23 mouse cellular contexts compared by ENCODE assay signal in the genomic region with DNA sequence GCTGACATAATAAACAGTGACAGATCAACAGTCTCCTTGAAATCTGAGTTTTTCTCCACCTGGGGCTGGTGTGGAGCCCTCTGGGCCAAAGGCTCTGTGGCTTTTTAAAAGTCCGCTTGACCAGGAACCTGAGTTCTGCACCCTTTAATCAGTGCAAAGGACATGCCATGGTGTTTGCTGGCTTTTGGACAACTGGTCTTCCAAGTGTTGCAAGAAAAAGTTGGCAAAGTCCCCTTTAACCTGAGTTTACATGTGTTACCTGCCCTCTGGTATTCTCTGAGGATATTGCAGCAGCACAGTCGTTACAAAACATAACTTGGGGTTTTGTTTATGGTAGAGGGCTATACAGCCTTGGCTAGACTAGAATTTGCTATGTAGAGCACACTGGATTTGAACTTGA. TPM values are rescaled to one million over a fixed set of nuclear protein-coding genes. Genes with fewer than 3 reads are reported as not detected.
A peak's percentile ranks its signal among the peaks of the same experiment; 100 is the strongest.
DNase-seq lines count a peak whose midpoint lies in the region; ATAC-seq and TF ChIP-seq lines count a peak whose summit lies in the region.
"Had no signal": no experiment of that assay in that cellular context is flagged by ENCODE, and none has a peak within 500 bp of the region (broad histone marks: within the 10 kb centered on the region; RNA-seq: fewer than 3 reads in every experiment).

No protein-coding gene starts in this region.

- no peak for TF ChIP-seq POLR2A in heart, adult 2 months (IDR thresholded peaks at IDR 0.05; ENCODE audit: insufficient read depth, low read depth, low read length)
- TF ChIP-seq POLR2A in liver, adult 2 months (IDR thresholded peaks at IDR 0.05; ENCODE audit: extremely low read depth, insufficient read depth, low read length): no peak

- peaks cover 9% of the 10 kb centered on the region for H3K4me1 ChIP-seq in heart, embryonic 10.5 days
- no peaks in the 10 kb centered on the region for H3K4me1 ChIP-seq in heart, adult 2 months (ENCODE audit: control insufficient read depth, insufficient read depth, low read length)
- peaks cover 44% of the 10 kb centered on the region for H3K4me1 ChIP-seq in liver, adult 2 months (ENCODE audit: control insufficient read depth, insufficient read depth, low read length)
- H3K4me1 ChIP-seq in liver, embryonic 11.5 days (replicated peaks; ENCODE audit: control insufficient read depth, insufficient read depth, low read length): peaks cover 7% of the 10 kb centered on the region
- H3K4me1 ChIP-seq: embryonic facial prominence, embryonic 12.5 days; forebrain, embryonic 13.5 days had no signal

- peaks cover 63% of the 10 kb centered on the region for H3K36me3 ChIP-seq in heart, embryonic 10.5 days
- no peaks in the 10 kb centered on the region; the same call in 1 of the 2 replicates for H3K36me3 ChIP-seq in heart, adult 2 months (ENCODE audit: control insufficient read depth, insufficient read depth, low read length)
- H3K36me3 ChIP-seq in liver, adult 2 months (ENCODE audit: control insufficient read depth, insufficient read depth, low read length): peaks cover 37% of the 10 kb centered on the region
- H3K36me3 ChIP-seq in liver, embryonic 11.5 days (ENCODE audit: control insufficient read depth, insufficient read depth, low read length): peaks cover 22% of the 10 kb centered on the region; the same call in 1 of the 2 replicates

- H3K79me2 ChIP-seq in heart, adult 2 months (replicated peaks; ENCODE audit: control insufficient read depth, insufficient read depth, low read length): no peaks in the 10 kb centered on the region
- H3K79me2 ChIP-seq in liver, adult 2 months (ENCODE audit: control insufficient read depth, insufficient read depth, low read length): peaks cover 14% of the 10 kb centered on the region; the same call in 1 of the 2 replicates

- no peak for TF ChIP-seq EP300 in heart, adult 2 months (IDR thresholded peaks at IDR 0.05; ENCODE audit: insufficient read depth, low read depth, low read length)

- peak; percentile 46 for DNase-seq in heart, embryonic 10.5 days (ENCODE audit: low spot score)
- no peak for DNase-seq in heart, adult 2 months
- DNase-seq in liver, adult 2 months (ENCODE audit: extremely low read depth, low read depth, low spot score): peak; percentile 100
- DNase-seq in liver, embryonic 11.5 days (ENCODE audit: low spot score): no peak
- peak; percentile 67 for DNase-seq in gonadal fat pad, adult 2 months (ENCODE audit: low read depth)
- DNase-seq: adrenal gland, adult 8-10 months; adrenal gland, postnatal 14 days; adrenal gland, postnatal 36 days; B cell, adult 2 months; cerebellum, adult 11-12 months; cerebellum, adult 2 months; cerebellum, adult 9-10 months; cerebellum, postnatal 10 days; cerebellum, postnatal 25 days had no signal

- H3K4me2 ChIP-seq in liver, embryonic 11.5 days: no peak overlapping the region
- H3K4me2 ChIP-seq: embryonic facial prominence, embryonic 12.5 days; forebrain, embryonic 13.5 days; forebrain, embryonic 15.5 days had no signal

- peaks cover 34% of the 10 kb centered on the region for H3K27me3 ChIP-seq in heart, embryonic 10.5 days (ENCODE audit: insufficient read depth, poor library complexity, severe bottlenecking)
- no peaks in the 10 kb centered on the region for H3K27me3 ChIP-seq in heart, adult 2 months (ENCODE audit: control insufficient read depth, insufficient read depth, low read length)
- H3K27me3 ChIP-seq in liver, adult 2 months (ENCODE audit: control insufficient read depth, insufficient read depth, low read length): no peaks in the 10 kb centered on the region
- H3K27me3 ChIP-seq in liver, embryonic 11.5 days (replicated peaks; ENCODE audit: control insufficient read depth, insufficient read depth, low read length): peaks cover 25% of the 10 kb centered on the region
- H3K27me3 ChIP-seq: CH12.LX, Patski had no signal

- no peak overlapping the region for H3K27ac ChIP-seq in heart, embryonic 10.5 days
- H3K27ac ChIP-seq in heart, adult 2 months: no peak overlapping the region
- peak overlapping the region; percentile 88 for H3K27ac ChIP-seq in liver, adult 2 months (replicated peaks; ENCODE audit: insufficient read depth, low read depth, low read length)
- no peak overlapping the region for H3K27ac ChIP-seq in liver, embryonic 11.5 days (ENCODE audit: low read depth, low read length)
- H3K27ac ChIP-seq: embryonic facial prominence, embryonic 10.5 days; embryonic facial prominence, embryonic 12.5 days; forebrain, embryonic 13.5 days; forebrain, embryonic 15.5 days had no signal

- no peak overlapping the region for H3K4me3 ChIP-seq in heart, embryonic 10.5 days
- H3K4me3 ChIP-seq in heart, adult 2 months: no peak overlapping the region
- no peak overlapping the region for H3K4me3 ChIP-seq in liver, adult 2 months (ENCODE audit: insufficient read depth, low read depth, low read length)
- no peak overlapping the region for H3K4me3 ChIP-seq in liver, embryonic 11.5 days (ENCODE audit: low read depth, low read length)
- H3K4me3 ChIP-seq: embryonic facial prominence, embryonic 10.5 days; embryonic facial prominence, embryonic 12.5 days; forebrain, embryonic 13.5 days; forebrain, embryonic 15.5 days had no signal

- H3K9me3 ChIP-seq in heart, embryonic 10.5 days: no peaks in the 10 kb centered on the region
- H3K9me3 ChIP-seq in liver, embryonic 11.5 days (ENCODE audit: control insufficient read depth, low read length): no peaks in the 10 kb centered on the region
- H3K9me3 ChIP-seq: embryonic facial prominence, embryonic 10.5 days; embryonic facial prominence, embryonic 12.5 days; forebrain, embryonic 13.5 days; forebrain, embryonic 15.5 days; G1E had no signal

- no peak for TF ChIP-seq CTCF in heart, adult 2 months (IDR thresholded peaks at IDR 0.05)
- TF ChIP-seq CTCF in liver, adult 2 months (IDR thresholded peaks at IDR 0.05; ENCODE audit: low read depth, low read length): no peak

- no peak overlapping the region for H3K9ac ChIP-seq in heart, adult 2 months (ENCODE audit: low read depth, low read length)
- peak overlapping the region; percentile 31 for H3K9ac ChIP-seq in liver, adult 2 months (ENCODE audit: low read depth, low read length)
- H3K9ac ChIP-seq in liver, embryonic 11.5 days (ENCODE audit: low read depth, low read length): no peak overlapping the region
- H3K9ac ChIP-seq: embryonic facial prominence, embryonic 12.5 days; forebrain, embryonic 13.5 days; forebrain, embryonic 15.5 days had no signal

- WGBS in heart, embryonic 10.5 days: 74% methylated on average over 2 of the region's 2 CpGs
- WGBS in heart, adult 2 months: 84% methylated on average over 2 of the region's 2 CpGs
- WGBS in liver, adult 2 months: 30% methylated on average over 2 of the region's 2 CpGs
- WGBS in liver, embryonic 11.5 days: 85% methylated on average over 2 of the region's 2 CpGs

- intact Hi-C loops in heart, adult 2 months (cut with DNase I): no loop called here

- no peak for ATAC-seq in liver, embryonic 11.5 days (replicated peaks; ENCODE audit: low FRiP score)
- ATAC-seq: activated CD4-positive, CD25-positive, alpha-beta regulatory T cell, adult 4 months; CD4-positive, CD25-positive, alpha-beta regulatory T cell, adult 4 months; forebrain, embryonic 13.5 days; forebrain, embryonic 15.5 days; Patski had no signal

RNA-seq across cellular contexts. Expression of a gene that starts 6.3 kb away (rescaled TPM):
- 2.4 and 5.4 TPM in 2 replicates for polyA plus RNA-seq in heart, embryonic 10.5 days (2016; fragmentation: Nextera tagmentation; extraction: Ambion mirVana)
- total RNA-seq in heart, adult 2 months (2021): under 1 TPM; 0.31 to 0.52 TPM
- polyA plus RNA-seq in heart, adult 2 months (2012; rRNA removed): 0.29 and 1.1 TPM in 2 replicates
- 43.6 and 50.5 TPM in 2 replicates for total RNA-seq in liver, adult 2 months (2014; rRNA removed)
- 76.8 and 86.2 TPM in 2 replicates for polyA plus RNA-seq in liver, adult 2 months (2012; rRNA removed)
- polyA plus RNA-seq in liver, embryonic 11.5 days (2014; fragmentation: Nextera tagmentation; extraction: Ambion mirVana): 11.6 and 12.7 TPM in 2 replicates
- polyA plus RNA-seq in gonadal fat pad, adult 2 months (2012; rRNA removed): 59.5 and 80.6 TPM in 2 replicates
- total RNA-seq: G1E had no signal
- polyA plus RNA-seq: CD4-positive, CD25-positive, alpha-beta regulatory T cell, adult 4 months; G1E had no signal

RNA-seq across cellular contexts. Expression of a gene that starts 19.7 kb away (rescaled TPM):
- polyA plus RNA-seq in heart, embryonic 10.5 days (2016; fragmentation: Nextera tagmentation; extraction: Ambion mirVana): 10.6 and 13.6 TPM in 2 replicates
- 1 to 10 TPM; 6.5 to 8.6 TPM for total RNA-seq in heart, adult 2 months (2021)
- 8.0 and 8.4 TPM in 2 replicates for polyA plus RNA-seq in heart, adult 2 months (2012; rRNA removed)
- total RNA-seq in liver, adult 2 months (2014; rRNA removed): 11.3 and 12.5 TPM in 2 replicates
- 8.7 and 10.6 TPM in 2 replicates for polyA plus RNA-seq in liver, adult 2 months (2012; rRNA removed)
- 9.2 and 9.6 TPM in 2 replicates for polyA plus RNA-seq in liver, embryonic 11.5 days (2014; fragmentation: Nextera tagmentation; extraction: Ambion mirVana)
- 21.4 and 23.4 TPM in 2 replicates for polyA plus RNA-seq in gonadal fat pad, adult 2 months (2012; rRNA removed)

RNA-seq across cellular contexts. Expression of a gene that starts 38.2 kb away (rescaled TPM):
- 47.3 and 67.8 TPM in 2 replicates for polyA plus RNA-seq in heart, embryonic 10.5 days (2016; fragmentation: Nextera tagmentation; extraction: Ambion mirVana)
- total RNA-seq in heart, adult 2 months (2021): 10 to 100 TPM; 10.2 to 10.8 TPM
- polyA plus RNA-seq in heart, adult 2 months (2012; rRNA removed): 14.7 and 17.4 TPM in 2 replicates
- 0.09 and 0.27 TPM in 2 replicates for total RNA-seq in liver, adult 2 months (2014; rRNA removed)
- 0.21 and 0.91 TPM in 2 replicates for polyA plus RNA-seq in liver, adult 2 months (2012; rRNA removed)
- 46.3 and 52.5 TPM in 2 replicates for polyA plus RNA-seq in liver, embryonic 11.5 days (2014; fragmentation: Nextera tagmentation; extraction: Ambion mirVana)
- 18.3 and 24.9 TPM in 2 replicates for polyA plus RNA-seq in gonadal fat pad, adult 2 months (2012; rRNA removed)

Comparison
In these comparisons a context has a peak if more than half of its experiments do, and no peak if none do; other contexts are left out.
1. DNase-seq: peak in heart, embryonic 10.5 days (single experiment), liver, adult 2 months (single experiment) and gonadal fat pad, adult 2 months (single experiment); none in heart, adult 2 months (0 of 2) and liver, embryonic 11.5 days (single experiment).